Mouse (Mus musculus): ENCODE results near the gene Cask.

- no peak for TF ChIP-seq EP300 (IDR thresholded peaks at IDR 0.05; ENCODE audit: insufficient read depth, low read depth, low read length)
- no peak for TF ChIP-seq POLR2A (IDR thresholded peaks at IDR 0.05; ENCODE audit: insufficient read depth, low read depth, low read length)
- no peak for TF ChIP-seq CTCF (IDR thresholded peaks at IDR 0.05)
These were observed 371.6 kb downstream of the Cask start for GRCm38 (mm10) chrX:13479570-13479969.

Data from heart, adult 2 months (tissue).